In genomic region chr17:56264020-56264419, GRCm38 (mm10) we compare ENCODE assay signal across 1 mouse cellular context.
A peak's percentile ranks its signal among the peaks of the same experiment; 100 is the strongest.
TF ChIP-seq lines count a peak whose summit lies in the region.

No protein-coding gene starts in this region.

TF ChIP-seq in CH12.LX, 34 proteins besides CTCF, POLR2A, EP300 and RAD21 (continued from another document):
- no peak for TF ChIP-seq MAFK (IDR thresholded peaks at IDR 0.05; ENCODE audit: insufficient replicate concordance, low read length)
- TF ChIP-seq USF1 (IDR thresholded peaks at IDR 0.05; ENCODE audit: low read depth, low read length) = no peak
- no peak for TF ChIP-seq GABPA (IDR thresholded peaks at IDR 0.05; ENCODE audit: insufficient replicate concordance, low read depth, low read length)
- TF ChIP-seq ETS1 (conservative IDR thresholded peaks at IDR 0.05; ENCODE audit: low read depth, low read length) = no peak
- TF ChIP-seq E2F4 (IDR thresholded peaks at IDR 0.05; ENCODE audit: insufficient replicate concordance, low read depth, low read length) = no peak
- no peak for TF ChIP-seq MEF2A (IDR thresholded peaks at IDR 0.05; ENCODE audit: borderline replicate concordance, low read depth, low read length)
- peak; percentile 6; the same call in 1 of the 2 replicates for TF ChIP-seq HCFC1 (IDR thresholded peaks at IDR 0.05; ENCODE audit: low read depth, low read length)
- TF ChIP-seq MAX (IDR thresholded peaks at IDR 0.05; ENCODE audit: low read length) = peak; percentile 69
- no peak for TF ChIP-seq NRF1 (IDR thresholded peaks at IDR 0.05; ENCODE audit: low read depth, low read length)
- no peak for TF ChIP-seq KAT2A (IDR thresholded peaks at IDR 0.05; ENCODE audit: insufficient replicate concordance, low read length)
- 0 out of 2 replicates have a peak, but pooled peaks have one; percentile 19 for TF ChIP-seq SIN3A (IDR thresholded peaks at IDR 0.05; ENCODE audit: low read length)
- TF ChIP-seq POLR2AphosphoS2 (IDR thresholded peaks at IDR 0.05; ENCODE audit: low read depth, low read length) = no peak
- no peak for TF ChIP-seq ZKSCAN1 (IDR thresholded peaks at IDR 0.05; ENCODE audit: borderline replicate concordance, low read depth, low read length)
- peak; percentile 35; the same call in 1 of the 2 replicates for TF ChIP-seq MXI1 (IDR thresholded peaks at IDR 0.05; ENCODE audit: low read depth, low read length)
- peak; percentile 95 for TF ChIP-seq MYC (IDR thresholded peaks at IDR 0.05; ENCODE audit: low read depth, low read length)
TF ChIP-seq in CH12.LX: peak in this region for 9.
